Mouse (Mus musculus) myocyte (in vitro differentiated cells): ENCODE measurements around the gene Med16.

Experiments
- CEBPB ChIP-seq: IDR thresholded peaks from 2 replicates; pipeline ENCODE4 v1.6.1; 2011; ENCODE audit warnings: mild to moderate bottlenecking, moderate library complexity; ENCODE audit not compliant: poor library complexity, insufficient read depth, severe bottlenecking
- MAX ChIP-seq: IDR thresholded peaks from one replicate; pipeline ENCODE4 v1.6.1; 2011; ENCODE audit warnings: low read depth, mild to moderate bottlenecking, control low read depth
- MYOD1 ChIP-seq, 3 experiments: IDR thresholded peaks; one replicate each; pipeline ENCODE4 v1.6.1; 2011; ENCODE audit warnings: control low read depth in 2 of 3, low read depth in 2 of 3, mild to moderate bottlenecking in 2 of 3, moderate library complexity in 1 of 3; ENCODE audit not compliant: insufficient read length in 2 of 3, control insufficient read depth in 1 of 3
- MYOG ChIP-seq, 3 experiments: IDR thresholded peaks; one replicate each; pipeline ENCODE4 v1.6.1; 2011; ENCODE audit warnings: control low read depth in 2 of 3, low read depth in 2 of 3, mild to moderate bottlenecking in 2 of 3; ENCODE audit not compliant: insufficient read length in 2 of 3, control insufficient read depth in 1 of 3, insufficient read depth in 1 of 3
- POLR2A ChIP-seq: IDR thresholded peaks from one replicate; pipeline ENCODE4 v1.6.1; 2011; ENCODE audit warnings: low read depth, mild to moderate bottlenecking, control low read depth, moderate library complexity; ENCODE audit not compliant: insufficient read length
- POLR2AphosphoS2 ChIP-seq: IDR thresholded peaks from one replicate; pipeline ENCODE4 v1.6.1; 2011; ENCODE audit warnings: low read depth, control low read depth; ENCODE audit not compliant: insufficient read length
- SRF ChIP-seq: IDR thresholded peaks from one replicate; pipeline ENCODE4 v1.6.1; 2011; ENCODE audit warnings: low read depth; ENCODE audit not compliant: control insufficient read depth, insufficient read length

GRCm38 (mm10) chr10:79859116-79859515, 49.6 kb downstream of the Med16 start:
- TF ChIP-seq POLR2A: no peak
- TF ChIP-seq MAX: no peak
- TF ChIP-seq MYOG (IDR thresholded peaks at IDR 0.05; ENCODE audit: control insufficient read depth in 1 of 3, insufficient read depth in 1 of 3, insufficient read length in 2 of 3, low read depth in 2 of 3): no peak
- TF ChIP-seq POLR2AphosphoS2: no peak
- TF ChIP-seq SRF: no peak
- no peak for TF ChIP-seq MYOD1 (IDR thresholded peaks at IDR 0.05; ENCODE audit: control insufficient read depth in 1 of 3, insufficient read length in 2 of 3, low read depth in 2 of 3)
- TF ChIP-seq CEBPB: no peak
